Mouse (Mus musculus) kidney, adult 2 months (tissue): ENCODE results near the gene Ffar1.

Source experiments
- CTCF ChIP-seq: fragments of 200-500 bp; conservative IDR thresholded peaks from 2 replicates; pipeline ENCODE4 v1.5.1; 2011; ENCODE audit warnings: low read depth, mild to moderate bottlenecking, control low read depth, low read length, moderate library complexity, mixed read lengths; ENCODE audit not compliant: insufficient read depth, insufficient read length
- POLR2A ChIP-seq: fragments of 200-500 bp; IDR thresholded peaks from one replicate; pipeline ENCODE4 v1.6.1; 2011; ENCODE audit warnings: low read depth, low read length, control low read depth

GRCm38 (mm10) chr7:30841379-30841778 lies 20.0 kb downstream of the Ffar1 start:
- TF ChIP-seq POLR2A (no peak), CTCF (no peak)
